Mouse (Mus musculus) embryo, embryonic 11 days (tissue): ENCODE measurements around the gene Tmem235.
"Not testable (repeated sequence)": the region's sequence is repeated elsewhere in the genome, so short reads cannot be mapped to it uniquely, and the experiment has no call there.

Experiments
- DNase-seq: peaks from one replicate; pipeline ENCODE4 v3.0.0-alpha.2; 2015

Tmem235 gene

GRCm38 (mm10) chr11:117860601-117861000 is at the start of gene Tmem235:
Gene Tmem235 (plus strand): TSS chr11:117860752.
- DNase-seq: no peak

- DNase-seq: no peak
Measured at GRCm38 (mm10) chr11:117813867-117814266, 46.7 kb upstream of the Tmem235 start.

GRCm38 (mm10) chr11:117814704-117815366 is 45.7 kb upstream of the Tmem235 start:
- no peak for DNase-seq

GRCm38 (mm10) chr11:117815850-117816249 is 44.7 kb upstream of the Tmem235 start:
- DNase-seq: not testable (repeated sequence)

GRCm38 (mm10) chr11:117816389-117816996 is 44.1 kb upstream of the Tmem235 start:
- DNase-seq: no peak

GRCm38 (mm10) chr11:117819095-117819494 is 41.5 kb upstream of the Tmem235 start:
- no peak for DNase-seq

- DNase-seq: no peak
Measured at GRCm38 (mm10) chr11:117820173-117820572, 40.4 kb upstream of the Tmem235 start.

GRCm38 (mm10) chr11:117821868-117822267 is 38.7 kb upstream of the Tmem235 start:
- no peak for DNase-seq

GRCm38 (mm10) chr11:117822728-117823241 is 37.8 kb upstream of the Tmem235 start:
- DNase-seq: no peak

- DNase-seq: no peak
Measured at GRCm38 (mm10) chr11:117823411-117823810, 37.1 kb upstream of the Tmem235 start.

- peak; percentile 87 for DNase-seq
Measured at GRCm38 (mm10) chr11:117824060-117824969, 36.2 kb upstream of the Tmem235 start.

- peak; percentile 95 for DNase-seq
Measured at GRCm38 (mm10) chr11:117825333-117826101, 35.0 kb upstream of the Tmem235 start, which contains the start of the genes Afmid and Tk1. Gene Afmid (plus strand): TSS chr11:117825924. Gene Tk1 (minus strand): TSS chr11:117826092.

GRCm38 (mm10) chr11:117826164-117826563 is 34.4 kb upstream of the Tmem235 start:
- DNase-seq: peak; percentile 58

GRCm38 (mm10) chr11:117826916-117827315 is 33.6 kb upstream of the Tmem235 start:
- DNase-seq: no peak

GRCm38 (mm10) chr11:117827386-117827785 is 33.2 kb upstream of the Tmem235 start:
- DNase-seq: no peak

- DNase-seq: no peak
Measured at GRCm38 (mm10) chr11:117828149-117828887, 32.2 kb upstream of the Tmem235 start.

GRCm38 (mm10) chr11:117828888-117829604 is 31.5 kb upstream of the Tmem235 start:
- no peak for DNase-seq

GRCm38 (mm10) chr11:117829671-117830215 is 30.8 kb upstream of the Tmem235 start:
- no peak for DNase-seq

- no peak for DNase-seq
Measured at GRCm38 (mm10) chr11:117830401-117830800, 30.2 kb upstream of the Tmem235 start.
